Mouse (Mus musculus) hematopoietic multipotent progenitor cell, adult 10-12 weeks (in vitro differentiated cells): ENCODE data around the gene Speer1. TPM values are rescaled to one million over a fixed set of nuclear protein-coding genes. Genes with fewer than 3 reads are reported as not detected.

Experiments used
- polyA plus RNA-seq: library from polyadenylated mRNA; stranded (reverse); fragments of >175 nt; gene quantifications from 2 replicates; pipeline ENCODE4 v1.2.3, GENCODE M21; 2012; ENCODE audit warnings: low replicate concordance

The Speer1 gene
- polyA plus RNA-seq: not detected in 2 replicates

DNA sequence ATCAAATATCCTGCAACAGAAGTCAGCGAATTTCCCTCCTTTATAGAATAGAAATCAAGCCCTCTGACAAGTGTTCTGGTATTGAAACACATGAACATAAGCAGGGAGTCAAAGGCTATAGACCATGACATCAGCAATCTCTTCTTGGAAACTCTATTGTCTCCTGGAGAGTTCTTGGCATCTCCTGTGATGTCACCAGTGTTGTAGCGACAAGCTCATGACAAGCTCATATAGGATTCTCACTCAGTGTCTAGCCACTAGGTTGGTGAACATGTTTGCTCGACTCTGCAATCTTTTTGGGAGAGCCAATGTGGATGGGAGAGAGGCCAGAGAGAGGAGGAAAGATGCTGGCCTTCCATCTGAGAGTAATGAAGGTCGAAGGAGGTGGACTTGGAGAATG lies at the start of gene Speer1:
Gene Speer1 (plus strand): TSS at position 301 of the 400 bp plus-strand sequence.

Other genes with a start within 250 kb of the Speer1 start
- gene Gm8879, start 213.9 kb upstream of the Speer1 start, polyA plus RNA-seq: not detected in 2 replicates
- gene Gm5861, start 158.4 kb upstream of the Speer1 start, polyA plus RNA-seq: not detected in 2 replicates
- not detected in 2 replicates for gene Gm8890, start 85.5 kb upstream of the Speer1 start, polyA plus RNA-seq
- gene Gm8897, start 74.9 kb downstream of the Speer1 start, polyA plus RNA-seq: not detected in 2 replicates
- not detected in 2 replicates for gene Gm8906, start 161.2 kb downstream of the Speer1 start, polyA plus RNA-seq